Mouse (Mus musculus) kidney, adult 11 months (tissue): ENCODE data around the gene Ppid.

ENCODE experiments used
- DNase-seq: peaks from one replicate; pipeline ENCODE4 v3.0.0; 2022

Gene Ppid

GRCm38 (mm10) chr3:79590863-79591792 is at the start of gene Ppid:
Gene Ppid, plus strand, starts transcription at chr3:79591342.
- peak; percentile 71 for DNase-seq

- peak; percentile 53 for DNase-seq
Measured at GRCm38 (mm10) chr3:79542585-79542984, 48.6 kb upstream of the Ppid start.

- no peak for DNase-seq
Measured at GRCm38 (mm10) chr3:79548681-79549437, 42.3 kb upstream of the Ppid start.

GRCm38 (mm10) chr3:79549751-79550393 is 41.3 kb upstream of the Ppid start:
- DNase-seq = no peak

GRCm38 (mm10) chr3:79551826-79552552 is 39.2 kb upstream of the Ppid start:
- no peak for DNase-seq

GRCm38 (mm10) chr3:79553779-79554178 is 37.4 kb upstream of the Ppid start:
- no peak for DNase-seq

GRCm38 (mm10) chr3:79555061-79555460 is 36.1 kb upstream of the Ppid start:
- no peak for DNase-seq

GRCm38 (mm10) chr3:79559021-79559772 is 31.9 kb upstream of the Ppid start:
- DNase-seq = peak; percentile 88

GRCm38 (mm10) chr3:79559773-79560045 is 31.4 kb upstream of the Ppid start:
- DNase-seq = peak; percentile 88

- DNase-seq = peak; percentile 69
Measured at GRCm38 (mm10) chr3:79560555-79560954, 30.6 kb upstream of the Ppid start.

GRCm38 (mm10) chr3:79561784-79562715 is 29.1 kb upstream of the Ppid start:
- no peak for DNase-seq

GRCm38 (mm10) chr3:79563511-79563910 is 27.6 kb upstream of the Ppid start:
- DNase-seq = no peak

- peak; percentile 90 for DNase-seq
Measured at GRCm38 (mm10) chr3:79564875-79565606, 26.1 kb upstream of the Ppid start.

- DNase-seq = no peak
Measured at GRCm38 (mm10) chr3:79566716-79567691, 24.1 kb upstream of the Ppid start.

GRCm38 (mm10) chr3:79567703-79568362 is 23.3 kb upstream of the Ppid start, which contains the start of gene Fnip2:
Gene Fnip2, minus strand, starts transcription at chr3:79567796.
- peak; percentile 92 for DNase-seq

- DNase-seq = no peak
Measured at GRCm38 (mm10) chr3:79568629-79569350, 22.4 kb upstream of the Ppid start.

GRCm38 (mm10) chr3:79569351-79569681 is 21.8 kb upstream of the Ppid start:
- no peak for DNase-seq

- no peak for DNase-seq
Measured at GRCm38 (mm10) chr3:79572399-79572798, 18.7 kb upstream of the Ppid start.
